Mouse (Mus musculus) neural tube, embryonic 11.5 days (tissue): ENCODE results near the gene Ddx49. TPM values are rescaled to one million over a fixed set of nuclear protein-coding genes. Genes with fewer than 3 reads are reported as not detected.
A peak's percentile ranks its signal among the peaks of the same experiment; 100 is the strongest.

ENCODE experiments used
- ATAC-seq: fragments of 200-750 bp; cut with Nextera tagmentation; 2 replicates; pipeline ENCODE4 v1.8.0; 2017; ENCODE audit warnings: moderate number of reproducible peaks, mild to moderate bottlenecking, moderate TSS enrichment, moderate library complexity; ENCODE audit not compliant: insufficient read depth, low FRiP score, low TSS enrichment
- DNase-seq: peaks from one replicate; pipeline ENCODE4 v3.0.0-alpha.2; 2015; ENCODE audit warnings: low spot score
- H3K27ac ChIP-seq: fragments of 300-500 bp; sonication (generic); 2 replicates; pipeline ENCODE4 v1.5.1; 2014; ENCODE audit warnings: low read depth, mild to moderate bottlenecking, low read length
- H3K27me3 ChIP-seq: fragments of 300-500 bp; sonication (generic); 2 replicates; pipeline ENCODE4 v1.6.1; 2014; ENCODE audit warnings: mild to moderate bottlenecking, low read length, mixed read lengths; ENCODE audit not compliant: control insufficient read depth, insufficient read depth
- H3K36me3 ChIP-seq: fragments of 300-500 bp; sonication (generic); 2 replicates; pipeline ENCODE4 v1.6.1; 2014; ENCODE audit warnings: mild to moderate bottlenecking, low read length, moderate library complexity, mixed read lengths; ENCODE audit not compliant: control insufficient read depth, insufficient read depth
- H3K4me1 ChIP-seq: fragments of 300-500 bp; sonication (generic); 2 replicates; pipeline ENCODE4 v1.6.1; 2014; ENCODE audit warnings: low read length, mixed read lengths; ENCODE audit not compliant: control insufficient read depth, insufficient read depth
- H3K4me2 ChIP-seq: fragments of 300-500 bp; sonication (generic); 2 replicates; pipeline ENCODE4 v1.6.1; 2014; ENCODE audit warnings: low read depth, mild to moderate bottlenecking, moderate library complexity
- H3K4me3 ChIP-seq: fragments of 300-500 bp; sonication (generic); 2 replicates; pipeline ENCODE4 v1.5.1; 2014; ENCODE audit warnings: low read depth, low read length
- H3K9ac ChIP-seq: fragments of 300-500 bp; sonication (generic); 2 replicates; pipeline ENCODE4 v1.6.1; 2014; ENCODE audit warnings: mild to moderate bottlenecking, low read length
- H3K9me3 ChIP-seq: fragments of 300-500 bp; sonication (generic); 2 replicates; pipeline ENCODE4 v1.6.1; 2016; ENCODE audit warnings: low read length; ENCODE audit not compliant: control insufficient read depth
- WGBS: fragments of 180-500 bp; shearing (Covaris S2); extraction: QIAGEN DNeasy Blood & Tissue Kit; methylation state at CpG from one replicate; pipeline ENCODE4 v1.1.7; 2014; 5-methylcytosine and 5-hydroxymethylcytosine counted together
- polyA plus RNA-seq: library from polyadenylated mRNA; unstranded; fragments of >200 nt; fragmentation: Nextera tagmentation; extraction: Ambion mirVana; gene quantifications from 2 replicates; pipeline ENCODE4 v1.2.1, GENCODE M21; 2014

The Ddx49 gene
- polyA plus RNA-seq, 1 experiment from 2014 or later, result 51.4 TPM

GRCm38 (mm10) chr8:70302901-70303300 lies 612 bp upstream of the Ddx49 start:
- WGBS, result 3% methylated on average over 16 of the region's 16 CpGs
- Histone ChIP-seq H3K27me3 (no peaks in the 10 kb centered on the region), H3K9me3 (no peaks in the 10 kb centered on the region), H3K27ac (no peak overlapping the region), H3K36me3 (peaks cover 13% of the 10 kb centered on the region), H3K4me3 (peak overlapping the region; percentile 93), H3K9ac (peak overlapping the region; percentile 71), H3K4me1 (peaks cover 13% of the 10 kb centered on the region), H3K4me2 (peak overlapping the region; percentile 91)
- peak; percentile 28; the same call in 1 of the 2 replicates for ATAC-seq
- no peak for DNase-seq

- no peak for ATAC-seq
- no peak overlapping the region for H3K4me2 ChIP-seq
- DNase-seq, result no peak
- H3K9ac ChIP-seq, result no peak overlapping the region
- no peak overlapping the region for H3K4me3 ChIP-seq
- 81% methylated on average over 3 of the region's 3 CpGs for WGBS
- H3K4me1 ChIP-seq, result peaks cover 13% of the 10 kb centered on the region
- H3K27ac ChIP-seq, result no peak overlapping the region
- no peaks in the 10 kb centered on the region for H3K27me3 ChIP-seq
- peaks cover 13% of the 10 kb centered on the region for H3K36me3 ChIP-seq
- no peaks in the 10 kb centered on the region for H3K9me3 ChIP-seq
Measured at GRCm38 (mm10) chr8:70300881-70301280, 1.4 kb downstream of the Ddx49 start.

GRCm38 (mm10) chr8:70293988-70294405 lies 8.3 kb downstream of the Ddx49 start:
- WGBS, result 75% methylated on average over 5 of the region's 5 CpGs
- no peak for ATAC-seq

GRCm38 (mm10) chr8:70286737-70287136 lies 15.6 kb downstream of the Ddx49 start:
- no peak overlapping the region for H3K27ac ChIP-seq
- 0 out of 2 replicates have a peak, but pooled peaks cover 4% of the 10 kb centered on the region for H3K4me1 ChIP-seq
- H3K36me3 ChIP-seq, result peaks cover 43% of the 10 kb centered on the region
- DNase-seq (no peak), ATAC-seq (no peak)
- H3K4me2 ChIP-seq, result no peak overlapping the region
- WGBS, result 90% methylated on average over 8 of the region's 8 CpGs
- no peaks in the 10 kb centered on the region for H3K27me3 ChIP-seq
- no peaks in the 10 kb centered on the region; the same call in 1 of the 2 replicates for H3K9me3 ChIP-seq
- no peak overlapping the region for H3K9ac ChIP-seq
- no peak overlapping the region for H3K4me3 ChIP-seq

More at GRCm38 (mm10) chr8:70293988-70294405, 8.3 kb downstream of the Ddx49 start:
- Histone ChIP-seq H3K9me3 (no peaks in the 10 kb centered on the region), H3K27ac (no peak overlapping the region), H3K27me3 (no peaks in the 10 kb centered on the region), H3K4me1 (no peaks in the 10 kb centered on the region), H3K4me3 (no peak overlapping the region), H3K36me3 (peaks cover 37% of the 10 kb centered on the region), H3K9ac (no peak overlapping the region), H3K4me2 (no peak overlapping the region)
- DNase-seq, result no peak

GRCm38 (mm10) chr8:70285304-70285703 lies 17.0 kb downstream of the Ddx49 start:
- Histone ChIP-seq H3K36me3 (peaks cover 33% of the 10 kb centered on the region), H3K4me3 (no peak overlapping the region)

GRCm38 (mm10) chr8:70284421-70284820 lies 17.9 kb downstream of the Ddx49 start:
- H3K9me3 ChIP-seq, result no peaks in the 10 kb centered on the region; the same call in 1 of the 2 replicates
- 81% methylated on average over 5 of the region's 5 CpGs for WGBS
- no peaks in the 10 kb centered on the region for H3K27me3 ChIP-seq
- H3K27ac ChIP-seq, result no peak overlapping the region
- no peak overlapping the region for H3K9ac ChIP-seq
- DNase-seq (no peak), ATAC-seq (no peak)
- peak overlapping the region; percentile 93 for H3K4me3 ChIP-seq
- H3K36me3 ChIP-seq, result peaks cover 28% of the 10 kb centered on the region
- peak overlapping the region; percentile 75 for H3K4me2 ChIP-seq
- H3K4me1 ChIP-seq, result 0 out of 2 replicates have a peak, but pooled peaks cover 4% of the 10 kb centered on the region

More at GRCm38 (mm10) chr8:70285304-70285703, 17.0 kb downstream of the Ddx49 start:
- Histone ChIP-seq H3K4me2 (no peak overlapping the region), H3K27ac (no peak overlapping the region), H3K9ac (no peak overlapping the region), H3K9me3 (no peaks in the 10 kb centered on the region; the same call in 1 of the 2 replicates), H3K4me1 (0 out of 2 replicates have a peak, but pooled peaks cover 4% of the 10 kb centered on the region), H3K27me3 (no peaks in the 10 kb centered on the region)
- DNase-seq (no peak), ATAC-seq (no peak)
- 97% methylated on average over 15 of the region's 15 CpGs for WGBS

GRCm38 (mm10) chr8:70283136-70284077 lies 18.9 kb downstream of the Ddx49 start:
- peak; percentile 62 for ATAC-seq
- DNase-seq, result peak; percentile 46
- H3K9ac ChIP-seq, result peak overlapping the region; percentile 98
- peak overlapping the region; percentile 70 for H3K27ac ChIP-seq
- peak overlapping the region; percentile 75 for H3K4me2 ChIP-seq
- H3K36me3 ChIP-seq, result peaks cover 27% of the 10 kb centered on the region
- no peaks in the 10 kb centered on the region for H3K27me3 ChIP-seq
- 0 out of 2 replicates have a peak, but pooled peaks cover 4% of the 10 kb centered on the region for H3K4me1 ChIP-seq
- peak overlapping the region; percentile 93 for H3K4me3 ChIP-seq
- H3K9me3 ChIP-seq, result no peaks in the 10 kb centered on the region; the same call in 1 of the 2 replicates
- WGBS, result under 1% methylated on average over 54 of the region's 55 CpGs

- 1% methylated on average over 32 of the region's 36 CpGs for WGBS
- 0 out of 2 replicates have a peak, but pooled peaks cover 4% of the 10 kb centered on the region for H3K4me1 ChIP-seq
Measured at GRCm38 (mm10) chr8:70282603-70283135, 19.6 kb downstream of the Ddx49 start, which contains the start of gene Homer3. Homer3 (plus strand) TSS chr8:70282827.

More at GRCm38 (mm10) chr8:70282603-70283135, 19.6 kb downstream of the Ddx49 start, which contains the start of gene Homer3:
- peak within 1 kb of the TSS; percentile 70 for H3K27ac ChIP-seq
- peak within 1 kb of the TSS; percentile 75 for H3K4me2 ChIP-seq
- H3K9me3 ChIP-seq, result no peaks in the 10 kb centered on the region; the same call in 1 of the 2 replicates
- H3K4me3 ChIP-seq, result peak within 1 kb of the TSS; percentile 93
- peak within 1 kb of the TSS; percentile 98 for H3K9ac ChIP-seq
- DNase-seq, result peak; percentile 93
- peaks cover 27% of the 10 kb centered on the region for H3K36me3 ChIP-seq
- H3K27me3 ChIP-seq, result no peaks in the 10 kb centered on the region
- peak; percentile 86 for ATAC-seq
